In the genomic region with DNA sequence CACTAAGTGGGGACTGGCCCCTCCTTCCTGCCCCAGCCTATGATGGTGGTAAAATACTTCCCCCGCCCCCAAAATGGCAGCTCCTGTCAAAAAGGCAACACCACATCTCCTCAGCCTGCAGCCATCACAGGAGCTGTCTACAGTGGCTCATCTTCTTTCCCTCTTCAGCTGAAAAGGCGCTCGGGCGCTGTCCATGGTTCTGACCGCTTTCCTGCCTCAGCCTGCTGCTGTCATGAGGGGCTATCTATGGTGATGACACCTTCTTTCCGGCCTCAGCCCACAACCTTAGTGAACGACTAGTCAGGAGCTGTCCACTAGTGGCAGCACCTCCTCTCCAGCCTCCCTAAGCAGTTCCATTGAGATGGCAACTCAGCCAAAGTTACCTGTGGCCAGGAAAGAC, we compare ENCODE assay signal across 8 mouse cellular contexts. TPM values are rescaled to one million over a fixed set of nuclear protein-coding genes. Genes with fewer than 3 reads are reported as not detected.
DNase-seq lines count a peak whose midpoint lies in the region; ATAC-seq and TF ChIP-seq lines count a peak whose summit lies in the region.

No protein-coding gene starts in this region.

- H3K36me3 ChIP-seq in forebrain, embryonic 10.5 days (replicated peaks) = no peaks in the 10 kb centered on the region
- no peaks in the 10 kb centered on the region for H3K36me3 ChIP-seq in forebrain, postnatal 0 days (ENCODE audit: insufficient read depth)
- no peaks in the 10 kb centered on the region for H3K36me3 ChIP-seq in kidney, embryonic 15.5 days
- H3K36me3 ChIP-seq in intestine, postnatal 0 days (ENCODE audit: control insufficient read depth, insufficient read depth) = no peaks in the 10 kb centered on the region

- no peaks in the 10 kb centered on the region for H3K27me3 ChIP-seq in forebrain, embryonic 10.5 days (ENCODE audit: poor library complexity, severe bottlenecking)
- no peaks in the 10 kb centered on the region for H3K27me3 ChIP-seq in forebrain, postnatal 0 days (ENCODE audit: insufficient read depth, low read length)
- no peaks in the 10 kb centered on the region for H3K27me3 ChIP-seq in kidney, embryonic 15.5 days
- H3K27me3 ChIP-seq in intestine, postnatal 0 days (replicated peaks; ENCODE audit: control insufficient read depth, insufficient read depth, low read length) = no peaks in the 10 kb centered on the region

- H3K27ac ChIP-seq in forebrain, embryonic 10.5 days = no peak overlapping the region
- H3K27ac ChIP-seq in forebrain, postnatal 0 days (ENCODE audit: low read depth, low read length) = no peak overlapping the region
- H3K27ac ChIP-seq in kidney, embryonic 15.5 days = no peak overlapping the region
- H3K27ac ChIP-seq in intestine, postnatal 0 days (ENCODE audit: low read depth, low read length) = no peak overlapping the region

- no peak for ATAC-seq in forebrain, postnatal 0 days
- peak; percentile 52; the same call in 1 of the 2 replicates for ATAC-seq in kidney, embryonic 15.5 days (replicated peaks; ENCODE audit: low FRiP score)
- no peak for ATAC-seq in intestine, postnatal 0 days

- no peak overlapping the region for H3K4me3 ChIP-seq in forebrain, embryonic 10.5 days
- H3K4me3 ChIP-seq in forebrain, postnatal 0 days (ENCODE audit: low read depth, low read length) = no peak overlapping the region
- H3K4me3 ChIP-seq in kidney, embryonic 15.5 days (replicated peaks) = no peak overlapping the region
- H3K4me3 ChIP-seq in intestine, postnatal 0 days (ENCODE audit: low read depth, low read length) = no peak overlapping the region

- no peak for TF ChIP-seq CTCF in forebrain, postnatal 0 days (IDR thresholded peaks at IDR 0.05; ENCODE audit: low read depth)
- TF ChIP-seq CTCF in intestine, postnatal 0 days (IDR thresholded peaks at IDR 0.05; ENCODE audit: low read depth) = no peak

- WGBS in forebrain, embryonic 10.5 days = 20% methylated on average over 7 of the region's 7 CpGs
- WGBS in forebrain, postnatal 0 days = 25% methylated on average over 7 of the region's 7 CpGs
- 14% methylated on average over 7 of the region's 7 CpGs for WGBS in kidney, embryonic 15.5 days
- WGBS in intestine, postnatal 0 days = 11% methylated on average over 7 of the region's 7 CpGs

- no peaks in the 10 kb centered on the region for H3K9me3 ChIP-seq in forebrain, embryonic 10.5 days
- H3K9me3 ChIP-seq in forebrain, postnatal 0 days (ENCODE audit: low read length) = no peaks in the 10 kb centered on the region
- H3K9me3 ChIP-seq in kidney, embryonic 15.5 days (replicated peaks) = no peaks in the 10 kb centered on the region
- H3K9me3 ChIP-seq in intestine, postnatal 0 days (ENCODE audit: control insufficient read depth) = no peaks in the 10 kb centered on the region

- no peak overlapping the region for H3K9ac ChIP-seq in forebrain, postnatal 0 days
- no peak overlapping the region for H3K9ac ChIP-seq in kidney, embryonic 15.5 days
- H3K9ac ChIP-seq in intestine, postnatal 0 days (ENCODE audit: low read depth, low read length) = no peak overlapping the region

- DNase-seq in forebrain, embryonic 10.5 days (ENCODE audit: extremely low spot score, low spot score) = peak; percentile 58
- no peak for DNase-seq in forebrain, postnatal 0 days
- DNase-seq in urinary bladder, postnatal 25 days (ENCODE audit: low spot score) = peak; percentile 29
- no peak for DNase-seq in urinary bladder, postnatal 10 days (ENCODE audit: low spot score)
- DNase-seq in ovary, postnatal 36 days (ENCODE audit: low spot score) = peak; percentile 68
- no peak for DNase-seq in frontal cortex, adult 2 months (ENCODE audit: extremely low spot score in 1 of 2, low spot score in 1 of 2)

- H3K4me2 ChIP-seq in forebrain, postnatal 0 days (ENCODE audit: low read depth) = no peak overlapping the region
- H3K4me2 ChIP-seq in kidney, embryonic 15.5 days = no peak overlapping the region
- no peak overlapping the region for H3K4me2 ChIP-seq in intestine, postnatal 0 days (replicated peaks; ENCODE audit: low read depth)

- peaks cover 5% of the 10 kb centered on the region; the same call in 1 of the 2 replicates for H3K4me1 ChIP-seq in forebrain, embryonic 10.5 days
- H3K4me1 ChIP-seq in forebrain, postnatal 0 days (ENCODE audit: insufficient read depth) = no peaks in the 10 kb centered on the region
- H3K4me1 ChIP-seq in kidney, embryonic 15.5 days = no peaks in the 10 kb centered on the region
- no peaks in the 10 kb centered on the region for H3K4me1 ChIP-seq in intestine, postnatal 0 days (replicated peaks; ENCODE audit: control insufficient read depth, insufficient read depth, low read length)

RNA-seq across cellular contexts. Expression of gene Saxo2, which starts 23.0 kb away (rescaled TPM):
- 5.8 and 7.4 TPM in 2 replicates for polyA plus RNA-seq in forebrain, embryonic 10.5 days (2016; fragmentation: Nextera tagmentation; extraction: Ambion mirVana)
- total RNA-seq in forebrain, postnatal 0 days (2014; rRNA removed) = 8.9 and 16.5 TPM in 2 replicates
- polyA plus RNA-seq in forebrain, postnatal 0 days (2015; fragmentation: Nextera tagmentation; extraction: Ambion mirVana) = 38.9 and 39.3 TPM in 2 replicates
- 5.0 and 5.8 TPM in 2 replicates for polyA plus RNA-seq in kidney, embryonic 15.5 days (2015; fragmentation: Nextera tagmentation; extraction: Ambion mirVana)
- 12.0 and 16.5 TPM in 2 replicates for polyA plus RNA-seq in frontal cortex, adult 2 months (2012; rRNA removed)
- polyA plus RNA-seq in intestine, postnatal 0 days (2015; fragmentation: Nextera tagmentation; extraction: Ambion mirVana) = 2.2 and 3.4 TPM in 2 replicates

RNA-seq across cellular contexts. Expression of gene Efl1, which starts 23.1 kb away (rescaled TPM):
- 21.9 and 22.0 TPM in 2 replicates for polyA plus RNA-seq in forebrain, embryonic 10.5 days (2016; fragmentation: Nextera tagmentation; extraction: Ambion mirVana)
- total RNA-seq in forebrain, postnatal 0 days (2014; rRNA removed) = 12.2 and 20.8 TPM in 2 replicates
- 14.9 and 15.9 TPM in 2 replicates for polyA plus RNA-seq in forebrain, postnatal 0 days (2015; fragmentation: Nextera tagmentation; extraction: Ambion mirVana)
- 20.0 and 20.1 TPM in 2 replicates for polyA plus RNA-seq in kidney, embryonic 15.5 days (2015; fragmentation: Nextera tagmentation; extraction: Ambion mirVana)
- 7.7 and 8.1 TPM in 2 replicates for polyA plus RNA-seq in frontal cortex, adult 2 months (2012; rRNA removed)
- polyA plus RNA-seq in intestine, postnatal 0 days (2015; fragmentation: Nextera tagmentation; extraction: Ambion mirVana) = 13.5 and 16.1 TPM in 2 replicates

Comparison
In these comparisons a context has a peak if more than half of its experiments do, and no peak if none do; other contexts are left out.
1. DNase-seq: peak in forebrain, embryonic 10.5 days (single experiment), urinary bladder, postnatal 25 days (single experiment) and ovary, postnatal 36 days (single experiment); none in forebrain, postnatal 0 days (single experiment), urinary bladder, postnatal 10 days (single experiment) and frontal cortex, adult 2 months (0 of 2).